Mouse (Mus musculus): ENCODE data around the gene Tspyl2. TPM values are rescaled to one million over a fixed set of nuclear protein-coding genes. Genes with fewer than 3 reads are reported as not detected.
"Not testable (repeated sequence)": the region's sequence is repeated elsewhere in the genome, so short reads cannot be mapped to it uniquely, and the experiment has no call there.

Gene Tspyl2
- polyA plus RNA-seq, 1 experiment: 0.21 TPM

DNA sequence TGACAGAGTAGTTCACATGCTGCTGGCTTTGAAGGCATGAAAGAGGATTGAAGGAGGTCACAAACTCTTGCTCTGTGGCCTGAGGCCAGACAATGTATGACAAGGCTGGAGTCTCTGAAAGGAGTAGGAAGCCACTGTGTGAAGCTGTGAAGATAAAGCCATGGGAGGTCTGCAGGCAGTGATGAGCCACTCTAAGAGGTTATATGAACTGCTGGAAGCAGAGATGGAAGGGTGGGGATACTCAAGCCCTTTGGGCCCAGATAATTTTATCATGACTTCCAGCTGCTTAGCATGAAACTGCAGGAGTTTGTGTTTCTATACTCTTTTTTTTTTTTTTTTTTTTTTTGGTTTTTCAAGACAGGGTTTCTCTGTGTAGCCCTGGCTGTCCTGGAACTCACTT is 34.9 kb downstream of the Tspyl2 start:
- Histone ChIP-seq H3K4me3 (replicated peaks) (no peak overlapping the region), H3K36me3 (ENCODE audit: control insufficient read depth) (peaks cover 3% of the 10 kb centered on the region), H3K4me1 (ENCODE audit: control insufficient read depth) (peaks cover 40% of the 10 kb centered on the region), H3K27me3 (ENCODE audit: control insufficient read depth) (no peaks in the 10 kb centered on the region), H3K9me3 (ENCODE audit: control insufficient read depth, low read length) (no peaks in the 10 kb centered on the region)
- TF ChIP-seq GATA1 (IDR thresholded peaks at IDR 0.05; ENCODE audit: low read length): peak; percentile 76
- peak; percentile 79 for TF ChIP-seq TAL1 (IDR thresholded peaks at IDR 0.05; ENCODE audit: low read length)

- Histone ChIP-seq H3K36me3 (ENCODE audit: control insufficient read depth) (peaks cover 3% of the 10 kb centered on the region), H3K27me3 (ENCODE audit: control insufficient read depth) (peaks cover 2% of the 10 kb centered on the region; the same call in 1 of the 2 replicates), H3K4me1 (ENCODE audit: control insufficient read depth) (peaks cover 40% of the 10 kb centered on the region), H3K9me3 (ENCODE audit: control insufficient read depth, low read length) (no peaks in the 10 kb centered on the region), H3K4me3 (replicated peaks) (no peak overlapping the region)
- no peak for TF ChIP-seq TAL1 (IDR thresholded peaks at IDR 0.05; ENCODE audit: low read length)
- no peak for TF ChIP-seq GATA1 (IDR thresholded peaks at IDR 0.05; ENCODE audit: low read length)
Observed at GRCm38 (mm10) chrX:152306224-152306623, 36.0 kb downstream of the Tspyl2 start.

GRCm38 (mm10) chrX:152287026-152287425 is 55.2 kb downstream of the Tspyl2 start:
- H3K27me3 ChIP-seq (ENCODE audit: control insufficient read depth); H3K9me3 ChIP-seq (ENCODE audit: control insufficient read depth, low read length); H3K36me3 ChIP-seq (ENCODE audit: control insufficient read depth); H3K4me3 ChIP-seq (replicated peaks); H3K4me1 ChIP-seq (ENCODE audit: control insufficient read depth): not testable (repeated sequence)

Other genes with a start within 250 kb of the Tspyl2 start
- gene Iqsec2, start 198.2 kb downstream of the Tspyl2 start, polyA plus RNA-seq (2012): 0.01 and 0.05 TPM in 2 replicates
- 13.9 and 17.9 TPM in 2 replicates for gene Kdm5c, start 109.4 kb downstream of the Tspyl2 start, polyA plus RNA-seq (2012)
- gene Kantr, start 14.9 kb downstream of the Tspyl2 start, polyA plus RNA-seq (2012): 0.01 TPM in 1 of 2 replicates, not detected in the other
- gene Gpr173, start 26.3 kb upstream of the Tspyl2 start, polyA plus RNA-seq (2012): not detected in 2 replicates
- gene Cldn34a, start 220.9 kb upstream of the Tspyl2 start, polyA plus RNA-seq (2012): not detected in 2 replicates